ENCODE assay signal across 11 mouse cellular contexts in the genomic region with DNA sequence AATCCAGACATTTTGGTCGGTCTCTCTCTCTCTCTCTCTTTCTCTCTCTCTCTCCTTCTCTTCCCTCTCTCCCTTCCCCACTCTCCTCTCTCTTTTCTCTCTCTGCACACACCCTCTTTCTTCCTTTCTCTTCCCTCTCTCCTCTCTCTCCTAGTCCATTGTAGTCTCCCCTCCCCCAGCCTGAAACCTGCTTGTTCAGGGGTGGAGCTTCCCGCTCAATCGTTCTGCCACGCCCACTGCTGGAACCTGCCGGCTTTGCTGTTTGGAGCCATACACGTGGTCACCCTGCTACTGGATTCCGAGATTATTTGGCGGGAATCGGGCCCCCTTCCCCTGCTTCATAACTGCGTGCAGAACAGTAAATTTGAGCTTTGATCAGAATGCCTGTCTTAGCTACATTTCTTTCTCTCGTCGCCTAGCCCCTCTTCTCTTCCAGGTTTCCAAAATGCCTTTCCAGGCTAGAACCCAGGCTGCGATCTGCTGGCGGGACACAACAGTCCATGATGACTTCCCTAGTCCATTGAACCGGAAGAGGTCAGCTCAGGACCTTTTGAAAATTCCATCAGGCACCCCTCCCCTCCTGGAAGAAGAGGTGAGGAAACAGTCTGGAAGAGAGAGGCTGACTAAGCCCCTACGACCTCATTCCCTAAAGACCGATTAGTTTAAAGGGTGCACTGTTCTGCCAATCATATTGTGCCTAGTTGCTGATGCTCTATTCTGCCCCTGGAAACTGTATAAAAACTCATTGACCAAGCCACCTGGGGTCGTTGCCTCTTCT. TPM values are rescaled to one million over a fixed set of nuclear protein-coding genes. Genes with fewer than 3 reads are reported as not detected.
DNase-seq lines count a peak whose midpoint lies in the region; ATAC-seq lines count a peak whose summit lies in the region.
"Not testable (repeated sequence)": the region's sequence is repeated elsewhere in the genome, so short reads cannot be mapped to it uniquely, and the experiment has no call there.
"Had no signal": no experiment of that assay in that cellular context is flagged by ENCODE, and none has a peak within 500 bp of the region (broad histone marks: within the 10 kb centered on the region; RNA-seq: fewer than 3 reads in every experiment).

No protein-coding gene starts in this region.

- H3K4me2 ChIP-seq in forebrain, embryonic 11.5 days (ENCODE audit: low read depth, low read length, severe bottlenecking); intestine, embryonic 16.5 days (ENCODE audit: low read depth, low read length): not testable (repeated sequence)
- peak overlapping the region; percentile 65 for H3K4me2 ChIP-seq in liver, embryonic 13.5 days

- H3K4me1 ChIP-seq in forebrain, embryonic 11.5 days (replicated peaks; ENCODE audit: control insufficient read depth, insufficient read depth, low read length); intestine, embryonic 16.5 days (ENCODE audit: control insufficient read depth, insufficient read depth, low read length): not testable (repeated sequence)
- H3K4me1 ChIP-seq in hindbrain, embryonic 10.5 days (replicated peaks): peaks cover 29% of the 10 kb centered on the region
- H3K4me1 ChIP-seq in liver, embryonic 13.5 days (replicated peaks): peaks cover 73% of the 10 kb centered on the region
- peaks cover 32% of the 10 kb centered on the region for H3K4me1 ChIP-seq in midbrain, embryonic 10.5 days

- H3K27me3 ChIP-seq in forebrain, embryonic 11.5 days (ENCODE audit: control insufficient read depth, insufficient read depth, low read length); intestine, embryonic 16.5 days (replicated peaks; ENCODE audit: control insufficient read depth, insufficient read depth, low read length); liver, embryonic 13.5 days: not testable (repeated sequence)
- peaks cover 37% of the 10 kb centered on the region for H3K27me3 ChIP-seq in hindbrain, embryonic 10.5 days (ENCODE audit: insufficient read depth, poor library complexity, severe bottlenecking)
- H3K27me3 ChIP-seq in midbrain, embryonic 10.5 days (ENCODE audit: low read depth, poor library complexity, severe bottlenecking): peaks cover 42% of the 10 kb centered on the region

- H3K4me3 ChIP-seq in forebrain, embryonic 11.5 days (ENCODE audit: low read depth, low read length); hindbrain, embryonic 10.5 days; intestine, embryonic 16.5 days (ENCODE audit: low read length); midbrain, embryonic 10.5 days: not testable (repeated sequence)
- peak overlapping the region; percentile 34 for H3K4me3 ChIP-seq in liver, embryonic 13.5 days (replicated peaks)

- H3K36me3 ChIP-seq in forebrain, embryonic 11.5 days (ENCODE audit: control insufficient read depth, insufficient read depth, low read length); hindbrain, embryonic 10.5 days; intestine, embryonic 16.5 days (ENCODE audit: control insufficient read depth, insufficient read depth, low read length); liver, embryonic 13.5 days; midbrain, embryonic 10.5 days: not testable (repeated sequence)

- not testable (repeated sequence) for H3K9me3 ChIP-seq in forebrain, embryonic 11.5 days (ENCODE audit: control insufficient read depth, low read length); hindbrain, embryonic 10.5 days; intestine, embryonic 16.5 days (ENCODE audit: control insufficient read depth, low read length); liver, embryonic 13.5 days (replicated peaks); midbrain, embryonic 10.5 days (replicated peaks)

- H3K9ac ChIP-seq in forebrain, embryonic 11.5 days (ENCODE audit: low read length); intestine, embryonic 16.5 days (ENCODE audit: low read depth, low read length): not testable (repeated sequence)
- peak overlapping the region; percentile 55 for H3K9ac ChIP-seq in liver, embryonic 13.5 days

- peak; percentile 88 for DNase-seq in R1 (ENCODE audit: low read depth, low spot score)
- DNase-seq in forebrain, embryonic 11.5 days (ENCODE audit: low spot score); hindbrain, embryonic 10.5 days (ENCODE audit: low spot score); midbrain, embryonic 10.5 days (ENCODE audit: low spot score): not testable (repeated sequence)
- DNase-seq in liver, embryonic 13.5 days: peak; percentile 70
- peak; percentile 31 for DNase-seq in retina, postnatal 1 day

- not testable (repeated sequence) for H3K27ac ChIP-seq in forebrain, embryonic 11.5 days (ENCODE audit: low read depth, low read length); intestine, embryonic 16.5 days (ENCODE audit: low read length)
- H3K27ac ChIP-seq in hindbrain, embryonic 10.5 days: peak overlapping the region; percentile 67; the same call in 1 of the 2 replicates
- peak overlapping the region; percentile 76 for H3K27ac ChIP-seq in liver, embryonic 13.5 days
- peak overlapping the region; percentile 57; the same call in 1 of the 2 replicates for H3K27ac ChIP-seq in midbrain, embryonic 10.5 days (replicated peaks)

- ATAC-seq in forebrain, embryonic 11.5 days (replicated peaks; ENCODE audit: low FRiP score): 0 out of 2 replicates have a peak, but pooled peaks have one; percentile 36
- peak; percentile 68 for ATAC-seq in intestine, embryonic 16.5 days
- ATAC-seq in liver, embryonic 13.5 days (ENCODE audit: low read depth): peak; percentile 35

- 44% methylated on average over 18 of the region's 18 CpGs for WGBS in forebrain, embryonic 11.5 days
- WGBS in hindbrain, embryonic 10.5 days: 45% methylated on average over 18 of the region's 18 CpGs
- WGBS in intestine, embryonic 16.5 days: 45% methylated on average over 18 of the region's 18 CpGs
- WGBS in liver, embryonic 13.5 days (ENCODE audit: insufficient replicate concordance): 27% methylated on average over 18 of the region's 18 CpGs
- WGBS in midbrain, embryonic 10.5 days: 50% methylated on average over 18 of the region's 18 CpGs

RNA-seq across cellular contexts. Expression of a gene that starts 2.1 kb away (rescaled TPM):
- 10.1 and 12.5 TPM in 2 replicates for polyA plus RNA-seq in forebrain, embryonic 11.5 days (2014; fragmentation: Nextera tagmentation; extraction: Ambion mirVana)
- 6.9 and 8.4 TPM in 2 replicates for polyA plus RNA-seq in hindbrain, embryonic 10.5 days (2016; fragmentation: Nextera tagmentation; extraction: Ambion mirVana)
- polyA plus RNA-seq in intestine, embryonic 16.5 days (2015; fragmentation: Nextera tagmentation; extraction: Ambion mirVana): 1.2 and 1.4 TPM in 2 replicates
- 2.1 and 2.3 TPM in 2 replicates for polyA plus RNA-seq in liver, embryonic 13.5 days (2015; fragmentation: Nextera tagmentation; extraction: Ambion mirVana)
- polyA plus RNA-seq in midbrain, embryonic 10.5 days (2016; fragmentation: Nextera tagmentation; extraction: Ambion mirVana): 9.5 and 10.6 TPM in 2 replicates

RNA-seq across cellular contexts. Expression of a gene that starts 30.9 kb away (rescaled TPM):
- polyA plus RNA-seq in forebrain, embryonic 11.5 days (2014; fragmentation: Nextera tagmentation; extraction: Ambion mirVana): not detected in 2 replicates
- polyA plus RNA-seq in hindbrain, embryonic 10.5 days (2016; fragmentation: Nextera tagmentation; extraction: Ambion mirVana): not detected in 2 replicates
- polyA plus RNA-seq in intestine, embryonic 16.5 days (2015; fragmentation: Nextera tagmentation; extraction: Ambion mirVana): not detected in 2 replicates
- polyA plus RNA-seq in liver, embryonic 13.5 days (2015; fragmentation: Nextera tagmentation; extraction: Ambion mirVana): not detected in 2 replicates
- polyA plus RNA-seq in midbrain, embryonic 10.5 days (2016; fragmentation: Nextera tagmentation; extraction: Ambion mirVana): not detected in 2 replicates
- polyA plus RNA-seq: heart, postnatal 0 days; hindbrain, postnatal 0 days; large intestine, adult 2 months; limb, embryonic 14.5 days had no signal

RNA-seq across cellular contexts. Expression of a gene that starts 34.0 kb away (rescaled TPM):
- polyA plus RNA-seq in forebrain, embryonic 11.5 days (2014; fragmentation: Nextera tagmentation; extraction: Ambion mirVana): 0.71 and 1.9 TPM in 2 replicates
- 0.62 and 0.75 TPM in 2 replicates for polyA plus RNA-seq in hindbrain, embryonic 10.5 days (2016; fragmentation: Nextera tagmentation; extraction: Ambion mirVana)
- polyA plus RNA-seq in intestine, embryonic 16.5 days (2015; fragmentation: Nextera tagmentation; extraction: Ambion mirVana): 3.0 and 3.6 TPM in 2 replicates
- polyA plus RNA-seq in liver, embryonic 13.5 days (2015; fragmentation: Nextera tagmentation; extraction: Ambion mirVana): 0.79 and 0.97 TPM in 2 replicates
- 1.3 and 1.8 TPM in 2 replicates for polyA plus RNA-seq in midbrain, embryonic 10.5 days (2016; fragmentation: Nextera tagmentation; extraction: Ambion mirVana)
